Mouse (Mus musculus) liver, postnatal 0 days (tissue): ENCODE measurements at regions not wholly inside any gene's neighbourhood (a gene's known extent, or its start where the extent isn't known, plus 50 kb on each side); places are given as distances from the start of the nearest gene placed in this dataset.

Experiments used
- ATAC-seq: fragments of 200-750 bp; cut with Nextera tagmentation; 2 replicates; pipeline ENCODE4 v1.8.0; 2017; ENCODE audit warnings: mild to moderate bottlenecking, moderate library complexity
- DNase-seq: peaks from one replicate; pipeline ENCODE4 v3.0.0-alpha.2; 2016
- H3K27ac ChIP-seq: fragments of 300-500 bp; sonication (generic); 2 replicates; pipeline ENCODE4 v1.5.1; 2014; ENCODE audit warnings: antibody characterized with exemption, moderate library complexity, mild to moderate bottlenecking, low read depth
- H3K27me3 ChIP-seq: fragments of 300-500 bp; sonication (generic); 2 replicates; pipeline ENCODE4 v1.6.1; 2014; ENCODE audit warnings: low read length, control low read depth, mixed read lengths; ENCODE audit not compliant: insufficient read depth
- H3K36me3 ChIP-seq: fragments of 300-500 bp; sonication (generic); replicated peaks from 2 replicates; pipeline ENCODE4 v1.6.1; 2014; ENCODE audit warnings: mild to moderate bottlenecking, control low read depth, low read length, moderate library complexity, mixed read lengths; ENCODE audit not compliant: insufficient read depth
- H3K4me1 ChIP-seq: fragments of 300-500 bp; sonication (generic); 2 replicates; pipeline ENCODE4 v1.6.1; 2014; ENCODE audit warnings: antibody characterized with exemption, mild to moderate bottlenecking, control low read depth; ENCODE audit not compliant: insufficient read depth
- H3K4me2 ChIP-seq: fragments of 300-500 bp; sonication (generic); 2 replicates; pipeline ENCODE4 v1.6.1; 2014; ENCODE audit warnings: low read depth, mild to moderate bottlenecking, low read length, moderate library complexity, mixed read lengths
- H3K4me3 ChIP-seq: fragments of 300-500 bp; sonication (generic); 2 replicates; pipeline ENCODE4 v1.5.1; 2014; ENCODE audit warnings: low read depth, low read length
- H3K9ac ChIP-seq: fragments of 300-500 bp; sonication (generic); replicated peaks from 2 replicates; pipeline ENCODE4 v1.6.1; 2014; ENCODE audit warnings: mild to moderate bottlenecking, moderate library complexity
- H3K9me3 ChIP-seq: fragments of 300-500 bp; sonication (generic); 2 replicates; pipeline ENCODE4 v1.6.1; 2016; ENCODE audit warnings: mild to moderate bottlenecking, control low read depth, low read length, mixed read lengths
- CTCF ChIP-seq: sonication (generic); IDR thresholded peaks from 2 replicates; pipeline ENCODE4 v1.5.1; 2016; ENCODE audit warnings: antibody characterized with exemption, low read depth
- EP300 ChIP-seq: IDR thresholded peaks from 2 replicates; pipeline ENCODE4 v1.6.1; 2016; ENCODE audit warnings: antibody characterized with exemption, low read depth, mild to moderate bottlenecking
- WGBS: fragments of 180-500 bp; shearing (Covaris S2); extraction: QIAGEN DNeasy Blood & Tissue Kit; methylation state at CpG from one replicate; pipeline ENCODE4 v1.1.7; 2014; ENCODE audit not compliant: insufficient replicate concordance; 5-methylcytosine and 5-hydroxymethylcytosine counted together

DNA sequence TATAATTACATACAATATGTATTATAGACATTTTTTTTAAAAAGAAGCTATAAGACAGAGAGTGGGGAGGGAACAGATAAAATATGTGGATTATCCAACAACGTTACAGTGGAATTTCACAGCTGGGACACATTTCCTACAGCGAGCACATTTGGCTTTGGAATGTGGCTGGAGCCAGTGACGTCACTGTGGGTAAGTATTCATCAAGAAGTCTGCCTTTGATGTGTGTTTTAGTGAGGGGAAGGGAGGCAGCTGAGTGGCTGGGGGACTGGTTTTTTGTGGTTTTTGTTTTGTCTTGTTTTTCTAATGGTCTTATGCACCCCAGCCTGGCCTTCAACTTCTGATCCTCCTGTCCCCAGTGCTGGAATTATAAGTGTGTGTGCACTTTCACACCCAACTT is 1161.2 kb upstream of the Gulo start:
- no peak for DNase-seq
- Histone ChIP-seq H3K4me2 (no peak overlapping the region), H3K27me3 (no peaks in the 10 kb centered on the region), H3K9me3 (no peaks in the 10 kb centered on the region), H3K4me3 (no peak overlapping the region), H3K9ac (no peak overlapping the region), H3K4me1 (no peaks in the 10 kb centered on the region), H3K36me3 (no peaks in the 10 kb centered on the region), H3K27ac (no peak overlapping the region)
- no peak for ATAC-seq
- 31% methylated on average over 3 of the region's 3 CpGs for WGBS
- no peak for TF ChIP-seq EP300
- no peak for TF ChIP-seq CTCF

DNA sequence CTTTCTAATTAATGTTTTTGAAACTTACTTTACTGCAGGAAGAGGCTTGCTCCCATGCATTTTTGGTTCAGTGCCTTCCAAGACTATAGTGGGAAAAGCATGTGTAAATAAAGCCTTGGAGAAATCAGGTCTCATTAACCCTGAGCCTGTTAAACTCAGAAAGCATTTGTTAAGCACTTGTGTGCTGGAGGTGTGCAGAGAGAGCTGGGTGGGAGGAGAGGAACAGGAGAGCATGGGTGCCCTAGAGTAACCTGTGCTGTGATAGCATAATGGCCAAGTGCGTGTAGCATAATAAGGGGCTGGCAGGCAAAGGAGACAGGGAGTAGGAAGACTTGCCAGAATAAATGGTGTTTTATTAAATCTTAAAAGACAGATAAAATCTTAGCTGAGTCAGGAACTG is 1160.2 kb upstream of the Gulo start:
- no peak for TF ChIP-seq EP300
- no peak for TF ChIP-seq CTCF
- no peak for ATAC-seq
- DNase-seq: no peak

GRCm38 (mm10) chr14:67159996-67160395 is 1151.0 kb upstream of the Gulo start:
- Histone ChIP-seq H3K4me2 (no peak overlapping the region), H3K9ac (no peak overlapping the region), H3K27me3 (no peaks in the 10 kb centered on the region), H3K9me3 (no peaks in the 10 kb centered on the region), H3K27ac (no peak overlapping the region), H3K4me3 (no peak overlapping the region), H3K4me1 (no peaks in the 10 kb centered on the region), H3K36me3 (no peaks in the 10 kb centered on the region)
- DNase-seq: no peak
- 87% methylated on average over 10 of the region's 10 CpGs for WGBS
- TF ChIP-seq EP300: no peak
- TF ChIP-seq CTCF: no peak
- no peak for ATAC-seq

More for the DNA sequence above, 1160.2 kb upstream of the Gulo start:
- H3K36me3 ChIP-seq: no peaks in the 10 kb centered on the region
- no peak overlapping the region for H3K27ac ChIP-seq
- no peak overlapping the region for H3K4me3 ChIP-seq
- no peaks in the 10 kb centered on the region for H3K9me3 ChIP-seq
- H3K27me3 ChIP-seq: no peaks in the 10 kb centered on the region
- no peaks in the 10 kb centered on the region for H3K4me1 ChIP-seq
- WGBS: 69% methylated on average over 1 of the region's 1 CpGs
- no peak overlapping the region for H3K9ac ChIP-seq
- no peak overlapping the region for H3K4me2 ChIP-seq

DNA sequence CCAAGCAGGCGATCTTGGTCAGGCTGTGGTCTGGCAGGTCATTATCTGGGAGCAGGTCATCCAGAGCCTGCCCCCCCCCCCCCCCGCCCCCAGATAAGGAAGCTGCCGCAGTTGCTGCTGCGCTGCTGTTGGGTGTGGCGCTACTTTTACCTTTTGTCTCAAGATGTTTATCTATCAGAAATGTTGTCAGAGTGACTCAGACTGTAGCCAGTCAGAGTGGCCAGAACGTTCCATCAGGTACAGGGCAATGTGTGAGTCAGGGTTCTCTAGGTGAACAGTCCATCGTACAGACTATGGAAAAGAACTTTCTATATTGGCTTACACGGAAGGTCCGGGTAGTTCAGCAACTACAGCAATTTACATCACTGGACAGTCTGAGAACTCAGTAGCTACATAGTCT is 1149.9 kb upstream of the Gulo start:
- H3K27ac ChIP-seq: no peak overlapping the region
- DNase-seq (no peak), ATAC-seq (no peak)
- TF ChIP-seq EP300 (no peak), CTCF (no peak)
- no peak overlapping the region for H3K4me2 ChIP-seq
- no peaks in the 10 kb centered on the region for H3K27me3 ChIP-seq
- 54% methylated on average over 9 of the region's 9 CpGs for WGBS
- H3K9ac ChIP-seq: no peak overlapping the region
- no peak overlapping the region for H3K4me3 ChIP-seq
- no peaks in the 10 kb centered on the region for H3K9me3 ChIP-seq
- no peaks in the 10 kb centered on the region for H3K36me3 ChIP-seq
- H3K4me1 ChIP-seq: no peaks in the 10 kb centered on the region

DNA sequence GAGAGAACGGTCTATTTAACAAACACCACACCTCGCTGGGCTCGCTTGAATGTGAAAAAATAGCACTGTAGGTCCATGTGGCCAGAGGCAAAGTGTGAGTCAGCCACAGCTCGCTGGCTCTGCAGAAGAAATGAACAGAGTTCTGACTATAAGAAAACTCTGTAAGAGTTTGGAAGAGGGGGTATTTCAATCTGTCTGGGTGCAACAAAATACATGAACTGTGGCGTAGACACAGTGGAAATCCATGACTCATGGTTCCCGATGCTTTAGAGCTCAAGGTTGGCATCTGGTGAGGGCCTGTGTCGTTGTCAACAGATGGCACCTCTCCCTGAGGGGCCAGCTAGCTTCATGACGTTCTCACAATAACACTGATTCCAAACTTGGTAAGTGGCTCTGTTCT is 1147.4 kb upstream of the Gulo start:
- no peaks in the 10 kb centered on the region for H3K27me3 ChIP-seq
- H3K4me1 ChIP-seq: no peaks in the 10 kb centered on the region
- no peak overlapping the region for H3K4me3 ChIP-seq
- H3K36me3 ChIP-seq: no peaks in the 10 kb centered on the region
- ATAC-seq: no peak
- 69% methylated on average over 8 of the region's 8 CpGs for WGBS
- H3K27ac ChIP-seq: no peak overlapping the region
- no peaks in the 10 kb centered on the region for H3K9me3 ChIP-seq
- TF ChIP-seq CTCF (no peak), EP300 (no peak)
- no peak overlapping the region for H3K9ac ChIP-seq
- DNase-seq: no peak
- no peak overlapping the region for H3K4me2 ChIP-seq

- Histone ChIP-seq H3K27me3 (no peaks in the 10 kb centered on the region), H3K4me2 (no peak overlapping the region), H3K4me3 (no peak overlapping the region), H3K4me1 (no peaks in the 10 kb centered on the region), H3K36me3 (no peaks in the 10 kb centered on the region), H3K9me3 (no peaks in the 10 kb centered on the region), H3K9ac (no peak overlapping the region), H3K27ac (no peak overlapping the region)
- DNase-seq (no peak), ATAC-seq (no peak)
- 29% methylated on average over 3 of the region's 3 CpGs for WGBS
- TF ChIP-seq CTCF (no peak), EP300 (no peak)
Observed at GRCm38 (mm10) chr14:67153621-67154020, 1144.6 kb upstream of the Gulo start.

GRCm38 (mm10) chr14:67149961-67150471 is 1141.0 kb upstream of the Gulo start:
- H3K4me1 ChIP-seq: no peaks in the 10 kb centered on the region
- H3K9ac ChIP-seq: no peak overlapping the region
- peak; percentile 30 for TF ChIP-seq CTCF
- TF ChIP-seq EP300: no peak
- H3K4me2 ChIP-seq: no peak overlapping the region
- WGBS: 42% methylated on average over 7 of the region's 7 CpGs
- DNase-seq (peak; percentile 21), ATAC-seq (no peak)
- no peaks in the 10 kb centered on the region for H3K36me3 ChIP-seq
- H3K4me3 ChIP-seq: no peak overlapping the region
- H3K9me3 ChIP-seq: no peaks in the 10 kb centered on the region
- H3K27me3 ChIP-seq: no peaks in the 10 kb centered on the region
- H3K27ac ChIP-seq: no peak overlapping the region
